Comparison of ENCODE assay signal across 8 mouse cellular contexts in genomic region chr1:72307317-72307798, GRCm38 (mm10). TPM values are rescaled to one million over a fixed set of nuclear protein-coding genes. Genes with fewer than 3 reads are reported as not detected.
A peak's percentile ranks its signal among the peaks of the same experiment; 100 is the strongest.
DNase-seq lines count a peak whose midpoint lies in the region; ATAC-seq and TF ChIP-seq lines count a peak whose summit lies in the region.

Gene Xrcc5, plus strand, starts transcription at chr1:72307421.

- peak; percentile 24; the same call in 1 of the 2 replicates for TF ChIP-seq POLR2A in bone marrow, adult 2 months (IDR thresholded peaks at IDR 0.05; ENCODE audit: borderline replicate concordance, control insufficient read depth, low read depth, low read length)

- no peak within 1 kb of the TSS for H3K27ac ChIP-seq in bone marrow, adult 2 months (ENCODE audit: control insufficient read depth, insufficient read depth, low read depth, low read length, poor library complexity)
- H3K27ac ChIP-seq in embryonic facial prominence, embryonic 15.5 days (replicated peaks) = peak within 1 kb of the TSS; percentile 92
- peak within 1 kb of the TSS; percentile 90 for H3K27ac ChIP-seq in heart, embryonic 10.5 days
- peak within 1 kb of the TSS; percentile 95 for H3K27ac ChIP-seq in kidney, embryonic 15.5 days

- peaks cover 3% of the 10 kb centered on the region; the same call in 1 of the 2 replicates for H3K36me3 ChIP-seq in embryonic facial prominence, embryonic 15.5 days
- H3K36me3 ChIP-seq in heart, embryonic 10.5 days = 0 out of 2 replicates have a peak, but pooled peaks cover 7% of the 10 kb centered on the region
- peaks cover 11% of the 10 kb centered on the region for H3K36me3 ChIP-seq in kidney, embryonic 15.5 days

- TF ChIP-seq CTCF in bone marrow, adult 2 months (IDR thresholded peaks at IDR 0.05; ENCODE audit: control insufficient read depth, insufficient read depth, low read length) = no peak

- no peaks in the 10 kb centered on the region for H3K9me3 ChIP-seq in embryonic facial prominence, embryonic 15.5 days (replicated peaks)
- no peaks in the 10 kb centered on the region for H3K9me3 ChIP-seq in heart, embryonic 10.5 days
- H3K9me3 ChIP-seq in kidney, embryonic 15.5 days (replicated peaks) = no peaks in the 10 kb centered on the region

- ATAC-seq in embryonic facial prominence, embryonic 15.5 days (ENCODE audit: insufficient number of reproducible peaks, low FRiP score, low TSS enrichment, low read depth) = peak; percentile 95
- ATAC-seq in kidney, embryonic 15.5 days (replicated peaks; ENCODE audit: low FRiP score) = peak; percentile 99
- ATAC-seq in monocyte, adult 5-6 weeks (replicated peaks; ENCODE audit: insufficient number of reproducible peaks, low FRiP score, low TSS enrichment, poor library complexity, severe bottlenecking) = peak; percentile 88

- H3K4me1 ChIP-seq in bone marrow, adult 2 months (ENCODE audit: control insufficient read depth, insufficient read depth, low read length) = no peaks in the 10 kb centered on the region
- H3K4me1 ChIP-seq in embryonic facial prominence, embryonic 15.5 days = peaks cover 7% of the 10 kb centered on the region; the same call in 1 of the 2 replicates
- H3K4me1 ChIP-seq in heart, embryonic 10.5 days = no peaks in the 10 kb centered on the region
- H3K4me1 ChIP-seq in kidney, embryonic 15.5 days = peaks cover 13% of the 10 kb centered on the region; the same call in 1 of the 2 replicates

- H3K27me3 ChIP-seq in embryonic facial prominence, embryonic 15.5 days = no peaks in the 10 kb centered on the region
- 0 out of 2 replicates have a peak, but pooled peaks cover 8% of the 10 kb centered on the region for H3K27me3 ChIP-seq in heart, embryonic 10.5 days (ENCODE audit: insufficient read depth, poor library complexity, severe bottlenecking)
- H3K27me3 ChIP-seq in kidney, embryonic 15.5 days = no peaks in the 10 kb centered on the region

- DNase-seq in 416B (ENCODE audit: low read depth) = peak; percentile 88
- DNase-seq in heart, embryonic 10.5 days (ENCODE audit: low spot score) = peak; percentile 97
- DNase-seq in liver = peak; percentile 92
- peak; percentile 87 to 92 for DNase-seq in spleen, postnatal 4 days (ENCODE audit: low spot score in 2 of 2)

- H3K4me2 ChIP-seq in embryonic facial prominence, embryonic 15.5 days (replicated peaks) = peak within 1 kb of the TSS; percentile 64
- peak within 1 kb of the TSS; percentile 68 for H3K4me2 ChIP-seq in kidney, embryonic 15.5 days

- H3K4me3 ChIP-seq in bone marrow, adult 2 months (replicated peaks; ENCODE audit: control insufficient read depth, low read depth, low read length) = peak within 1 kb of the TSS; percentile 92
- peak within 1 kb of the TSS; percentile 59 for H3K4me3 ChIP-seq in embryonic facial prominence, embryonic 15.5 days (replicated peaks)
- H3K4me3 ChIP-seq in heart, embryonic 10.5 days = peak within 1 kb of the TSS; percentile 71
- H3K4me3 ChIP-seq in kidney, embryonic 15.5 days (replicated peaks) = peak within 1 kb of the TSS; percentile 70

- peak within 1 kb of the TSS; percentile 26 for H3K9ac ChIP-seq in embryonic facial prominence, embryonic 15.5 days
- H3K9ac ChIP-seq in kidney, embryonic 15.5 days = peak within 1 kb of the TSS; percentile 68

- WGBS in bone marrow, adult 2 months = 2% methylated on average over 21 of the region's 21 CpGs
- WGBS in embryonic facial prominence, embryonic 15.5 days = 0% methylated on average over 21 of the region's 21 CpGs
- 0% methylated on average over 21 of the region's 21 CpGs for WGBS in heart, embryonic 10.5 days
- WGBS in kidney, embryonic 15.5 days = 0% methylated on average over 21 of the region's 21 CpGs

RNA-seq across cellular contexts. Expression of gene Xrcc5, which starts in this region (rescaled TPM):
- 6.1 and 19.0 TPM in 2 replicates for polyA plus RNA-seq in bone marrow, adult 2 months (2011; ENCODE audit: insufficient read depth, insufficient read length, low replicate concordance, missing spikeins)
- 32.9 and 35.3 TPM in 2 replicates for polyA plus RNA-seq in embryonic facial prominence, embryonic 15.5 days (2015; fragmentation: Nextera tagmentation; extraction: Ambion mirVana)
- polyA plus RNA-seq in heart, embryonic 10.5 days (2016; fragmentation: Nextera tagmentation; extraction: Ambion mirVana) = 24.1 and 35.1 TPM in 2 replicates
- 54.5 and 59.4 TPM in 2 replicates for polyA plus RNA-seq in kidney, embryonic 15.5 days (2015; fragmentation: Nextera tagmentation; extraction: Ambion mirVana)
- total RNA-seq in monocyte, adult 5-6 weeks (2017) = 6.0 to 18.4 TPM (median 9.1 TPM) in 3 replicates
